Mouse (Mus musculus): Measurements from ENCODE around the gene Hagh. TPM values are rescaled to one million over a fixed set of nuclear protein-coding genes. Genes with fewer than 3 reads are reported as not detected.

Hagh gene
- polyA plus RNA-seq, 1 experiment from 2014 or later, result 104 TPM

DNA sequence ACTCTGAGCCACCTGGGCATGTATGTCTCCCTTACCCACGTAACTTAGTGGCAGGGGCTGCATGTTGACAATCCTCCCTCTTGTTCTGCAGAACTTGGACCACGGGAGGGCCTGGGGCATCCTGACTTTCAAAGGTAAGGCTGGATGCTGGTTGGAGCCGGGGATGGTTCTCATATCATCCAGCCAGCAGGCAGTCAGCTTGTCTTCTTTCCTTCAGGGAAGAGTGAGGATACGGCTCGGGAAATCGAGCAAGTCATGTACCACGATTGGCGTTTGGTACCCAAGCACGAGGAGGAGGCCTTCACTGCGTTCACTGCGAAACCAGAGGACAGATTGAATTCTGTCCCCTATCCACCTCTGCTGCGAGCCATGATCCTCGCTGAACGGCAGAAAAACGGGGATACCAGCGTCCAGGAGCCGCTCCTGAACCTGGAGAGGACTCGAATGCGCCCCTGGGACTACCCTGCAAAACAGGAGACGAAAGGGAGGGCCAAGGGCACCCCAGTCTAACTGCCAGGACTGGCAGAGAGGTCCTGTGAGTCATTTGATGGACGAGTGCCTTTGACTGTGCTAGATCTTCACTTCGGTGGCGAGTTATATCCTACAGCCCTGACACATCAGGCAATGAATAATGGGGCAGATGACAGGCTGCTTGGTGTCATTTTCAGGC lies 55.8 kb downstream of the Hagh start:
- Histone ChIP-seq H3K36me3 (ENCODE audit: control insufficient read depth, insufficient read depth) (peaks cover 59% of the 10 kb centered on the region), H3K9me3 (ENCODE audit: control insufficient read depth) (no peaks in the 10 kb centered on the region), H3K27ac (ENCODE audit: low read depth, low read length) (peak overlapping the region; percentile 86), H3K4me3 (ENCODE audit: low read depth, low read length) (peak overlapping the region; percentile 85), H3K27me3 (replicated peaks; ENCODE audit: control insufficient read depth, insufficient read depth, low read length) (no peaks in the 10 kb centered on the region), H3K9ac (ENCODE audit: low read depth, low read length) (peak overlapping the region; percentile 88), H3K4me1 (replicated peaks; ENCODE audit: control insufficient read depth, insufficient read depth, low read length) (0 out of 2 replicates have a peak, but pooled peaks cover 7% of the 10 kb centered on the region), H3K4me2 (replicated peaks; ENCODE audit: low read depth) (peak overlapping the region; percentile 94)
- no peak for TF ChIP-seq CTCF (IDR thresholded peaks at IDR 0.05; ENCODE audit: low read depth)
- WGBS, result 9% methylated on average over 23 of the region's 23 CpGs
- ATAC-seq, result no peak

GRCm38 (mm10) chr17:24896241-24896992 lies 56.5 kb downstream of the Hagh start, which contains the start of gene Nme3:
Gene Nme3, plus strand, starts transcription at chr17:24896500.
- H3K4me2 ChIP-seq (replicated peaks; ENCODE audit: low read depth), result peak within 1 kb of the TSS; percentile 94
- peak within 1 kb of the TSS; percentile 86 for H3K27ac ChIP-seq (ENCODE audit: low read depth, low read length)
- H3K27me3 ChIP-seq (replicated peaks; ENCODE audit: control insufficient read depth, insufficient read depth, low read length), result no peaks in the 10 kb centered on the region
- peak; percentile 53 for ATAC-seq
- peak; percentile 55 for TF ChIP-seq CTCF (IDR thresholded peaks at IDR 0.05; ENCODE audit: low read depth)
- H3K36me3 ChIP-seq (ENCODE audit: control insufficient read depth, insufficient read depth), result peaks cover 59% of the 10 kb centered on the region
- peak within 1 kb of the TSS; percentile 85 for H3K4me3 ChIP-seq (ENCODE audit: low read depth, low read length)
- peak within 1 kb of the TSS; percentile 88 for H3K9ac ChIP-seq (ENCODE audit: low read depth, low read length)
- no peaks in the 10 kb centered on the region for H3K9me3 ChIP-seq (ENCODE audit: control insufficient read depth)
- 2% methylated on average over 46 of the region's 50 CpGs for whole genome bisulfite sequencing
- H3K4me1 ChIP-seq (replicated peaks; ENCODE audit: control insufficient read depth, insufficient read depth, low read length), result 0 out of 2 replicates have a peak, but pooled peaks cover 7% of the 10 kb centered on the region

GRCm38 (mm10) chr17:24896993-24897269 lies 57.0 kb downstream of the Hagh start:
- Histone ChIP-seq H3K27me3 (replicated peaks; ENCODE audit: control insufficient read depth, insufficient read depth, low read length) (no peaks in the 10 kb centered on the region), H3K4me2 (replicated peaks; ENCODE audit: low read depth) (peak overlapping the region; percentile 94), H3K9me3 (ENCODE audit: control insufficient read depth) (no peaks in the 10 kb centered on the region), H3K4me3 (ENCODE audit: low read depth, low read length) (peak overlapping the region; percentile 85), H3K36me3 (ENCODE audit: control insufficient read depth, insufficient read depth) (peaks cover 60% of the 10 kb centered on the region), H3K9ac (ENCODE audit: low read depth, low read length) (peak overlapping the region; percentile 88), H3K27ac (ENCODE audit: low read depth, low read length) (no peak overlapping the region), H3K4me1 (replicated peaks; ENCODE audit: control insufficient read depth, insufficient read depth, low read length) (0 out of 2 replicates have a peak, but pooled peaks cover 7% of the 10 kb centered on the region)
- no peak for TF ChIP-seq CTCF (IDR thresholded peaks at IDR 0.05; ENCODE audit: low read depth)
- WGBS, result 17% methylated on average over 11 of the region's 11 CpGs
- no peak for ATAC-seq

GRCm38 (mm10) chr17:24897600-24897999 lies 57.7 kb downstream of the Hagh start:
- no peak for ATAC-seq
- TF ChIP-seq CTCF (IDR thresholded peaks at IDR 0.05; ENCODE audit: low read depth), result no peak
- Histone ChIP-seq H3K27me3 (replicated peaks; ENCODE audit: control insufficient read depth, insufficient read depth, low read length) (no peaks in the 10 kb centered on the region), H3K27ac (ENCODE audit: low read depth, low read length) (no peak overlapping the region), H3K4me1 (replicated peaks; ENCODE audit: control insufficient read depth, insufficient read depth, low read length) (0 out of 2 replicates have a peak, but pooled peaks cover 7% of the 10 kb centered on the region), H3K4me2 (replicated peaks; ENCODE audit: low read depth) (peak overlapping the region; percentile 94), H3K9ac (ENCODE audit: low read depth, low read length) (no peak overlapping the region), H3K9me3 (ENCODE audit: control insufficient read depth) (no peaks in the 10 kb centered on the region), H3K36me3 (ENCODE audit: control insufficient read depth, insufficient read depth) (peaks cover 60% of the 10 kb centered on the region), H3K4me3 (ENCODE audit: low read depth, low read length) (peak overlapping the region; percentile 85; the same call in 1 of the 2 replicates)
- 67% methylated on average over 4 of the region's 4 CpGs for WGBS

DNA sequence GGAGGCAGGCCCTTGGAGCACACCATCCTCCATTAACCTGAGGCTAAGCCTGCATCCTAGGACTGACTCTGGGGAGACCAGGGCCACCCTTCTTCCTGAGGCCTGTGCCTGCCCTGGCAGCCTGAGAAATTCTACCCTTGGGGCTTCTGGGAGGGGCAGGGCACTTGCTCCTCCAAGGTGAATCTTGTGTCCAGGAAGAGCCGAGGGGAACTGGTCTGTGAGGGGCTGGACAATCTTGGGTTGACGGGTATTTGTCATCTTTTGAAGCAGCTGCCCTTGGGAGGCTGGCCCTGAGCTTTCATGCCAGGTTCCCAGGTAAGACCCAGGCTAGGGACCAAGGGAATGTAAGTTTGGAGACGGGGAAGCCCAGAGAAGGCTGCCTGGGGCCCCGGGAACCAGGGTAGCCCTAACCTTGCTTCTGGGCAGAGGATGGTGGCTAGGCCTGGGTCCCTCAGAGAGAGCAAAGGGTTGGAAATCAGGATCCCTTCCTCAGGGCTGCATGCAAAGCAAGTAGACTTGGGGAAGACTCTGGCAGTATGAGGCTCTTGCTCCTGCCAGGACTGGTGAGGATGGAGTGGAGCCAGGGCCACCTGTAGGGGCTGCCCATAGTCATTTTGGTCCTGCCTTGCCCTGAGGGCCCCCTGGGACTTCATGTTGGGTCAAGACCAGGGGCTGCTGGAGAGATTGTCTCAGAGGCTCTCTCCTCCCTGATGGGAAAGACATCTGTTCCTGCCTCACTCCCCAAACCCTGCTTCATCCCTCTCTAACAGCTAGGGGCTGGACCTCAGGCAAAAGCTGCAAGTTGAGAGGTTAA lies 58.3 kb downstream of the Hagh start:
- Histone ChIP-seq H3K36me3 (ENCODE audit: control insufficient read depth, insufficient read depth) (peaks cover 60% of the 10 kb centered on the region), H3K9ac (ENCODE audit: low read depth, low read length) (no peak overlapping the region)
- WGBS, result 77% methylated on average over 4 of the region's 4 CpGs

GRCm38 (mm10) chr17:24899153-24899552 lies 59.2 kb downstream of the Hagh start:
- peaks cover 62% of the 10 kb centered on the region for H3K36me3 ChIP-seq (ENCODE audit: control insufficient read depth, insufficient read depth)
- no peak for TF ChIP-seq CTCF (IDR thresholded peaks at IDR 0.05; ENCODE audit: low read depth)
- WGBS, result 82% methylated on average over 5 of the region's 5 CpGs

More for the DNA sequence above, 58.3 kb downstream of the Hagh start:
- Histone ChIP-seq H3K27me3 (replicated peaks; ENCODE audit: control insufficient read depth, insufficient read depth, low read length) (no peaks in the 10 kb centered on the region), H3K9me3 (ENCODE audit: control insufficient read depth) (no peaks in the 10 kb centered on the region), H3K4me1 (replicated peaks; ENCODE audit: control insufficient read depth, insufficient read depth, low read length) (0 out of 2 replicates have a peak, but pooled peaks cover 7% of the 10 kb centered on the region), H3K27ac (ENCODE audit: low read depth, low read length) (no peak overlapping the region), H3K4me2 (replicated peaks; ENCODE audit: low read depth) (no peak overlapping the region), H3K4me3 (ENCODE audit: low read depth, low read length) (no peak overlapping the region)
- TF ChIP-seq CTCF (IDR thresholded peaks at IDR 0.05; ENCODE audit: low read depth), result no peak
- ATAC-seq, result no peak

More at GRCm38 (mm10) chr17:24899153-24899552, 59.2 kb downstream of the Hagh start:
- Histone ChIP-seq H3K4me1 (replicated peaks; ENCODE audit: control insufficient read depth, insufficient read depth, low read length) (0 out of 2 replicates have a peak, but pooled peaks cover 3% of the 10 kb centered on the region), H3K9ac (ENCODE audit: low read depth, low read length) (no peak overlapping the region), H3K4me2 (replicated peaks; ENCODE audit: low read depth) (no peak overlapping the region), H3K27me3 (replicated peaks; ENCODE audit: control insufficient read depth, insufficient read depth, low read length) (no peaks in the 10 kb centered on the region), H3K4me3 (ENCODE audit: low read depth, low read length) (no peak overlapping the region), H3K27ac (ENCODE audit: low read depth, low read length) (no peak overlapping the region), H3K9me3 (ENCODE audit: control insufficient read depth) (no peaks in the 10 kb centered on the region)
- no peak for ATAC-seq
